Mouse (Mus musculus): ENCODE measurements around the gene Tyms. TPM values are rescaled to one million over a fixed set of nuclear protein-coding genes. Genes with fewer than 3 reads are reported as not detected.
A peak's percentile ranks its signal among the peaks of the same experiment; 100 is the strongest.

Gene Tyms
- 82.8 and 94.5 TPM in 2 replicates for polyA plus RNA-seq (2011; ENCODE audit: insufficient read depth, insufficient read length, low read depth, missing spikeins)

- H3K27me3 ChIP-seq (ENCODE audit: control insufficient read depth, insufficient read depth, low read length, poor library complexity, severe bottlenecking): no peaks in the 10 kb centered on the region
- H3K27ac ChIP-seq (ENCODE audit: insufficient read depth, low read length): peak within 1 kb of the TSS; percentile 68
- no peaks in the 10 kb centered on the region for H3K9me3 ChIP-seq (replicated peaks; ENCODE audit: control insufficient read depth, insufficient read depth, low read length, poor library complexity, severe bottlenecking)
- H3K4me1 ChIP-seq (ENCODE audit: control insufficient read depth, insufficient read depth, low read length): no peaks in the 10 kb centered on the region
- peak within 1 kb of the TSS; percentile 96 for H3K4me3 ChIP-seq (ENCODE audit: low read depth, low read length)
- peaks cover 34% of the 10 kb centered on the region for H3K36me3 ChIP-seq (ENCODE audit: control insufficient read depth, insufficient read depth, low read length, poor library complexity, severe bottlenecking)
- TF ChIP-seq CTCF (IDR thresholded peaks at IDR 0.05; ENCODE audit: low read depth, low read length) (no peak), POLR2A (IDR thresholded peaks at IDR 0.05; ENCODE audit: insufficient read depth, low read length) (peak; percentile 88), EP300 (IDR thresholded peaks at IDR 0.05; ENCODE audit: insufficient read depth, low read depth, low read length) (0 out of 2 replicates have a peak, but pooled peaks have one; percentile 29)
- H3K9ac ChIP-seq (ENCODE audit: low read depth, poor library complexity, severe bottlenecking): peak within 1 kb of the TSS; percentile 78
These were observed at the start of gene Tyms for GRCm38 (mm10) chr5:30072825-30073821. Gene Tyms (minus strand): TSS chr5:30073617.

- no peaks in the 10 kb centered on the region for H3K27me3 ChIP-seq (ENCODE audit: control insufficient read depth, insufficient read depth, low read length, poor library complexity, severe bottlenecking)
- no peaks in the 10 kb centered on the region for H3K36me3 ChIP-seq (ENCODE audit: control insufficient read depth, insufficient read depth, low read length, poor library complexity, severe bottlenecking)
These were observed 49.1 kb upstream of the Tyms start for GRCm38 (mm10) chr5:30122481-30122880.

GRCm38 (mm10) chr5:30120106-30120505 lies 46.7 kb upstream of the Tyms start:
- TF ChIP-seq POLR2A (IDR thresholded peaks at IDR 0.05; ENCODE audit: insufficient read depth, low read length) (no peak), EP300 (IDR thresholded peaks at IDR 0.05; ENCODE audit: insufficient read depth, low read depth, low read length) (no peak), CTCF (IDR thresholded peaks at IDR 0.05; ENCODE audit: low read depth, low read length) (no peak)
- H3K27ac ChIP-seq (ENCODE audit: insufficient read depth, low read length): no peak overlapping the region
- H3K36me3 ChIP-seq (ENCODE audit: control insufficient read depth, insufficient read depth, low read length, poor library complexity, severe bottlenecking): no peaks in the 10 kb centered on the region
- no peaks in the 10 kb centered on the region for H3K27me3 ChIP-seq (ENCODE audit: control insufficient read depth, insufficient read depth, low read length, poor library complexity, severe bottlenecking)
- H3K9me3 ChIP-seq (replicated peaks; ENCODE audit: control insufficient read depth, insufficient read depth, low read length, poor library complexity, severe bottlenecking): no peaks in the 10 kb centered on the region
- H3K4me3 ChIP-seq (ENCODE audit: low read depth, low read length): no peak overlapping the region
- no peak overlapping the region for H3K9ac ChIP-seq (ENCODE audit: low read depth, poor library complexity, severe bottlenecking)
- peaks cover 1% of the 10 kb centered on the region for H3K4me1 ChIP-seq (ENCODE audit: control insufficient read depth, insufficient read depth, low read length)

More at GRCm38 (mm10) chr5:30122481-30122880, 49.1 kb upstream of the Tyms start:
- Histone ChIP-seq H3K4me1 (ENCODE audit: control insufficient read depth, insufficient read depth, low read length) (peaks cover 1% of the 10 kb centered on the region), H3K27ac (ENCODE audit: insufficient read depth, low read length) (no peak overlapping the region), H3K9ac (ENCODE audit: low read depth, poor library complexity, severe bottlenecking) (no peak overlapping the region), H3K9me3 (replicated peaks; ENCODE audit: control insufficient read depth, insufficient read depth, low read length, poor library complexity, severe bottlenecking) (no peaks in the 10 kb centered on the region), H3K4me3 (ENCODE audit: low read depth, low read length) (no peak overlapping the region)
- no peak for TF ChIP-seq POLR2A (IDR thresholded peaks at IDR 0.05; ENCODE audit: insufficient read depth, low read length)
- no peak for TF ChIP-seq EP300 (IDR thresholded peaks at IDR 0.05; ENCODE audit: insufficient read depth, low read depth, low read length)
- no peak for TF ChIP-seq CTCF (IDR thresholded peaks at IDR 0.05; ENCODE audit: low read depth, low read length)

DNA sequence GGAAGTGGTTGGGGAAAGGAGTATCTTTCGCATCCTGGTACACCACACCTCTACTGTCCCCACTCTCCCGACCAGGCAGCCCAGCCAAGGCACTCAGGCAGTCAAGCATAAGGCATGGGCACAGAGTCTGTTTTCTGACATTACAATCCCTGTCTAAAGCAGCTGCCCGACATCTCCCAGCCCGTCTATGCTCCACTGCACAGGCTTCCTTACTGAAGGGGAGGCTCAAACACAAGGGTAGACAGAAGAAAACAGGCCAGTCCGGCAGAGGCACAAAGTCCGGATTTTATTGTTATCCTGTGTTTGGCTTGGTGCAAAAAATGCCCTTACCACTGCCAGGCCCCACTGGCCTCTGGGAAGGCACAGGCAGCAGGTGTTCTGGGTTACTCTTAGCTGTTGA lies 45.7 kb upstream of the Tyms start:
- Histone ChIP-seq H3K27ac (ENCODE audit: insufficient read depth, low read length) (no peak overlapping the region), H3K27me3 (ENCODE audit: control insufficient read depth, insufficient read depth, low read length, poor library complexity, severe bottlenecking) (no peaks in the 10 kb centered on the region), H3K9ac (ENCODE audit: low read depth, poor library complexity, severe bottlenecking) (no peak overlapping the region), H3K36me3 (ENCODE audit: control insufficient read depth, insufficient read depth, low read length, poor library complexity, severe bottlenecking) (no peaks in the 10 kb centered on the region), H3K4me1 (ENCODE audit: control insufficient read depth, insufficient read depth, low read length) (peaks cover 1% of the 10 kb centered on the region), H3K4me3 (ENCODE audit: low read depth, low read length) (no peak overlapping the region), H3K9me3 (replicated peaks; ENCODE audit: control insufficient read depth, insufficient read depth, low read length, poor library complexity, severe bottlenecking) (no peaks in the 10 kb centered on the region)
- TF ChIP-seq EP300 (IDR thresholded peaks at IDR 0.05; ENCODE audit: insufficient read depth, low read depth, low read length): no peak
- no peak for TF ChIP-seq CTCF (IDR thresholded peaks at IDR 0.05; ENCODE audit: low read depth, low read length)
- TF ChIP-seq POLR2A (IDR thresholded peaks at IDR 0.05; ENCODE audit: insufficient read depth, low read length): no peak

DNA sequence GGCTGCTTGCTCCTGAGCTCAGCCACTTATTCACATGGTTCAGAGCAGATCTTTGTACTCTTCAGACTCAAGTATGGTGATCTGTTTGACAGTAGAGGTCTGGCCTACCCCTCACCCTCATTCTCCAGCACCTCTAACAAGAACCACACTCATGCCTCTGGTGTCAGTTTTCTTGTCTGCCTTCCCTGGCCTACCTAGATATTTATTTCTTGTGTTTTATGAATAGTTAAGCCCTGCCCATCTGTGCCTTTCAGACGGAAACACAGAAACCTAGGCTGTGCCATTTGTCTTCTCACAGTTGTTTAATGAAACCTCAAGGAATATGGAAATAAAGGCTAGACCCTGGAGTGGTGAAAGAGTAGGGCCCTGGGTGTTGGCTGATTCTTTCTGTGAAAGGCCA lies 44.6 kb upstream of the Tyms start:
- TF ChIP-seq CTCF (IDR thresholded peaks at IDR 0.05; ENCODE audit: low read depth, low read length) (no peak), POLR2A (IDR thresholded peaks at IDR 0.05; ENCODE audit: insufficient read depth, low read length) (no peak), EP300 (IDR thresholded peaks at IDR 0.05; ENCODE audit: insufficient read depth, low read depth, low read length) (no peak)
- H3K36me3 ChIP-seq (ENCODE audit: control insufficient read depth, insufficient read depth, low read length, poor library complexity, severe bottlenecking): no peaks in the 10 kb centered on the region
- H3K27me3 ChIP-seq (ENCODE audit: control insufficient read depth, insufficient read depth, low read length, poor library complexity, severe bottlenecking): no peaks in the 10 kb centered on the region
- H3K4me3 ChIP-seq (ENCODE audit: low read depth, low read length): no peak overlapping the region
- H3K9me3 ChIP-seq (replicated peaks; ENCODE audit: control insufficient read depth, insufficient read depth, low read length, poor library complexity, severe bottlenecking): no peaks in the 10 kb centered on the region
- no peak overlapping the region for H3K27ac ChIP-seq (ENCODE audit: insufficient read depth, low read length)
- H3K9ac ChIP-seq (ENCODE audit: low read depth, poor library complexity, severe bottlenecking): no peak overlapping the region
- H3K4me1 ChIP-seq (ENCODE audit: control insufficient read depth, insufficient read depth, low read length): peaks cover 1% of the 10 kb centered on the region

DNA sequence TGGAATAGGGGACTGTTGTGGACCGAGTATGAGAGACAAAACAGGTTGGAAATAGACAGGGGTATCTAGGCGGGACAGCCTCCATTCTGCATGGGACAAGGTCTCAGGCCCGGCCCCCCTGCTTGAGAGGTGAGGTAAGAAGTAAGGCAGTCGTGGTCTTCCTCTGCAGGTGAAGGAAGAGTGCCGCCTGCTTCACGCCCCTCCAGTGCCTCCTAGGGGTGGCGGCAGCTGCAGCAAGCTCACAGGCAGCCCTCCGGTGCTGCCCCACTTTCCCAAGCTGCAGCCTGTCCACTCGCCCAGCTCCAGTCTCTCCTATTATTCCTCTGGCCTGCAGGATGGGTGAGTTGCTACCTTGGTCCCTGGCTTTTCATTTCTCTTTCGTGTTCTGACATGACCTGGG lies 42.3 kb upstream of the Tyms start:
- H3K4me3 ChIP-seq (ENCODE audit: low read depth, low read length): no peak overlapping the region; the same call in 1 of the 2 replicates
- no peaks in the 10 kb centered on the region for H3K27me3 ChIP-seq (ENCODE audit: control insufficient read depth, insufficient read depth, low read length, poor library complexity, severe bottlenecking)
- H3K4me1 ChIP-seq (ENCODE audit: control insufficient read depth, insufficient read depth, low read length): no peaks in the 10 kb centered on the region
- no peak overlapping the region for H3K9ac ChIP-seq (ENCODE audit: low read depth, poor library complexity, severe bottlenecking)
- no peak overlapping the region for H3K27ac ChIP-seq (ENCODE audit: insufficient read depth, low read length)
- TF ChIP-seq CTCF (IDR thresholded peaks at IDR 0.05; ENCODE audit: low read depth, low read length) (peak; percentile 64), POLR2A (IDR thresholded peaks at IDR 0.05; ENCODE audit: insufficient read depth, low read length) (no peak), EP300 (IDR thresholded peaks at IDR 0.05; ENCODE audit: insufficient read depth, low read depth, low read length) (no peak)
- no peaks in the 10 kb centered on the region for H3K9me3 ChIP-seq (replicated peaks; ENCODE audit: control insufficient read depth, insufficient read depth, low read length, poor library complexity, severe bottlenecking)
- H3K36me3 ChIP-seq (ENCODE audit: control insufficient read depth, insufficient read depth, low read length, poor library complexity, severe bottlenecking): no peaks in the 10 kb centered on the region
